Mouse (Mus musculus) forebrain, embryonic 15.5 days (tissue): Measurements from ENCODE around the gene Ppil6. TPM values are rescaled to one million over a fixed set of nuclear protein-coding genes. Genes with fewer than 3 reads are reported as not detected.

Source experiments
- ATAC-seq: fragments of 200-750 bp; cut with Nextera tagmentation; replicated peaks from 2 replicates; pipeline ENCODE4 v1.8.0; 2017; ENCODE audit warnings: mild to moderate bottlenecking, moderate TSS enrichment, moderate library complexity
- H3K27ac ChIP-seq: fragments of 300-500 bp; sonication (generic); replicated peaks from 2 replicates; pipeline ENCODE4 v1.5.1; 2015; ENCODE audit warnings: mild to moderate bottlenecking, inconsistent platforms
- H3K27me3 ChIP-seq: fragments of 300-500 bp; sonication (generic); 2 replicates; pipeline ENCODE4 v1.6.1; 2015; ENCODE audit warnings: inconsistent platforms
- H3K36me3 ChIP-seq: fragments of 300-500 bp; sonication (generic); 2 replicates; pipeline ENCODE4 v1.6.1; 2015; ENCODE audit warnings: mild to moderate bottlenecking, inconsistent platforms
- H3K4me1 ChIP-seq: fragments of 300-500 bp; sonication (generic); 2 replicates; pipeline ENCODE4 v1.6.1; 2015; ENCODE audit warnings: inconsistent platforms
- H3K4me2 ChIP-seq: fragments of 300-500 bp; sonication (generic); replicated peaks from 2 replicates; pipeline ENCODE4 v1.6.1; 2015; ENCODE audit warnings: mild to moderate bottlenecking, inconsistent platforms
- H3K4me3 ChIP-seq: fragments of 300-500 bp; sonication (generic); 2 replicates; pipeline ENCODE4 v1.5.1; 2015; ENCODE audit warnings: mild to moderate bottlenecking, inconsistent platforms
- H3K9ac ChIP-seq: fragments of 300-500 bp; sonication (generic); replicated peaks from 2 replicates; pipeline ENCODE4 v1.6.1; 2015; ENCODE audit warnings: mild to moderate bottlenecking, inconsistent platforms
- H3K9me3 ChIP-seq: fragments of 300-500 bp; sonication (generic); 2 replicates; pipeline ENCODE4 v1.6.1; 2016; ENCODE audit warnings: inconsistent platforms
- WGBS: fragments of 180-500 bp; shearing (Covaris S2); methylation state at CpG from one replicate; pipeline ENCODE4 v1.1.7; 2015; ENCODE audit warnings: mixed read lengths; 5-methylcytosine and 5-hydroxymethylcytosine counted together
- polyA plus RNA-seq: library from polyadenylated mRNA; unstranded; fragments of >200 nt; fragmentation: Nextera tagmentation; extraction: Ambion mirVana; gene quantifications from 2 replicates; pipeline ENCODE4 v1.2.1, GENCODE M21; 2015

The Ppil6 gene
- polyA plus RNA-seq, 1 experiment from 2014 or later: 3.3 TPM

DNA sequence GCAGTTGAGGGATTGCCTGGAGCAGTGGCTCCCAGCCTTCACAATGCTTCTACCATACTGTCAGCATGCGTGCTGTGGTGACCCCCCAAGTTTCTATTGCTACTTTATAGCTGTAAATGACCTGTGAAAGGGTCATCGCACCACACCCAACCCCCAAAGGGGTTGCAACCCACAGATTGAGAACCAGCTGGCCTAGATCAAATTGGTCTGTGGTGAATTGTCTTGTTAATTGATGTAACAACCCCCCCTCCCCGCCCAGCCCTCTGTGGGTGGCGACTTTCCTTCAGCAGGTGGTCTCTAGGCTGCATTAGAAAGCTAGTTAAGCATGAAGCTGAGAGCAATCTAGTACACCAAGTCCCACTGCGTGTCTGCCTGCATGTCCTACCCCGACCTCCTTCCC is 22.9 kb upstream of the Ppil6 start:
- 36% methylated on average over 6 of the region's 6 CpGs for WGBS
- H3K27ac ChIP-seq: no peak overlapping the region
- no peaks in the 10 kb centered on the region for H3K27me3 ChIP-seq
- H3K36me3 ChIP-seq: peaks cover 28% of the 10 kb centered on the region
- no peaks in the 10 kb centered on the region for H3K9me3 ChIP-seq
- H3K9ac ChIP-seq: no peak overlapping the region
- H3K4me2 ChIP-seq: no peak overlapping the region
- H3K4me3 ChIP-seq: no peak overlapping the region
- no peak for ATAC-seq
- no peaks in the 10 kb centered on the region for H3K4me1 ChIP-seq

DNA sequence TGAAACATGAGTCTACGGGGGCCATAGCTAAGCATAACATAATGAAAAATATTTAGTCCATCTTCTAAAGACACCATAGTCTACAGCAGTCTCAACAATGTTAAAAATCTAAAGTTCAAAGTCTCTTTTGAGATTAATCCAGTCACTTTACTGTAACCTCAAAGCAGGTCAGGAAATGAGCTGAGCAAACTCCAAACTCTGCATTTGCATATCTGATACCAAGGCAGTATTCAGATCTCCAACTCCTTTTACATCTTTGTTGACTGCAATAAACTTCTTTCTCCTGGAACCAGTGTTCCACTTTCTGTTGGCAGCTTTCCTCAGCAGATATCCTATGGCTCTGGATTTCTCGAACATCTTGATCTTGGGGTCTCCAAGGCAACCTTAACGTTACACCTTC is 19.5 kb upstream of the Ppil6 start:
- Histone ChIP-seq H3K27ac (no peak overlapping the region), H3K27me3 (no peaks in the 10 kb centered on the region), H3K36me3 (peaks cover 7% of the 10 kb centered on the region), H3K4me3 (no peak overlapping the region), H3K9ac (no peak overlapping the region), H3K4me2 (no peak overlapping the region), H3K4me1 (peaks cover under 1% of the 10 kb centered on the region; the same call in 1 of the 2 replicates), H3K9me3 (no peaks in the 10 kb centered on the region)
- ATAC-seq: no peak
- WGBS: 89% methylated on average over 3 of the region's 3 CpGs

DNA sequence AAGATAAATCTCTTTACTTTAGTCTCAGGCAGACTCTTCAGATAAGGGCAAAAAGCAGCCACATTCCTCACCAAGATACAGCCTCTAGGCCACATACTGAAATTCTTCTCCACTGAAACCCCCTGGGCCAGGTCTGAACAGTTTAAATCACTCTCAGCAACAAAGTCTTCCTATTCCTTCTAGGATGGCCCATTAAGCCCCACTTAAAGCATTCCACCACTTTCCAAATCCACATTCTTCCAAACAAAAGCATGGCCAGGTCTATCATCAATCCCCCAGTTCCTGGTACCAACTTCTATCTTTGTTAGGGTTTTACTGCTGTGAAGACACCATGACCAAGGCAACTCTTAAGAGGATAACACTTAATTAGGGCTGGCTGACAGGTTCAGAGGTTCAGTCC is 17.7 kb upstream of the Ppil6 start:
- Histone ChIP-seq H3K27ac (no peak overlapping the region), H3K4me1 (peaks cover 16% of the 10 kb centered on the region), H3K27me3 (no peaks in the 10 kb centered on the region), H3K4me2 (no peak overlapping the region), H3K9ac (no peak overlapping the region), H3K36me3 (peaks cover 4% of the 10 kb centered on the region; the same call in 1 of the 2 replicates), H3K4me3 (no peak overlapping the region), H3K9me3 (no peaks in the 10 kb centered on the region)
- no peak for ATAC-seq

DNA sequence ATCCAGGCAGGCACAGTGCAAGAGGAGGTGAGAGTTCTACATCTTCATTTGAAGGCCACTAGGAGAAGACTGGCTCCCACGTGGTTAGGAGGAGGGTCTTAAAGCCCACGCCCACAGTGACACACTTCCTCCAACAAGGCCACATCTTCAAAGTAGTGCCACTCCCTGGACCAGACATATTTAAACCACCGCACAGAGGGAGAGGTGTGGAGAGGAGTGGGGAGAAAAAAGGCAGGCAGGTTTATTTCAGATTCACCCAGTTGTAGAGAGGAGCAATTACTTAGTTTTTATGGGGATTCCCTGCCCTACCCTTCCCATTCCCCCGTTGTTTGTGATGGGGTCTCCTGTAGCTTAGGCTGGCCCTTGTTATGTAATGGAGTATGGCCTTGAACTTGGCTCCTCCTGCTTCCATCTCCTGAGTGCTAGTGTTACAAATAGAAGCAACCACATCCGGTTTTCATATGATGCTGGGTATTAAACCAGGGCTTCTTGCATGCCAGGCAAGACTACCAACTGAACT is 17.2 kb upstream of the Ppil6 start:
- peaks cover 21% of the 10 kb centered on the region for H3K4me1 ChIP-seq
- no peaks in the 10 kb centered on the region for H3K9me3 ChIP-seq
- 79% methylated on average over 5 of the region's 5 CpGs for WGBS
- H3K36me3 ChIP-seq: peaks cover 2% of the 10 kb centered on the region; the same call in 1 of the 2 replicates
- no peak overlapping the region for H3K4me2 ChIP-seq
- H3K9ac ChIP-seq: no peak overlapping the region
- no peak for ATAC-seq
- no peak overlapping the region for H3K4me3 ChIP-seq
- no peak overlapping the region for H3K27ac ChIP-seq
- no peaks in the 10 kb centered on the region for H3K27me3 ChIP-seq

DNA sequence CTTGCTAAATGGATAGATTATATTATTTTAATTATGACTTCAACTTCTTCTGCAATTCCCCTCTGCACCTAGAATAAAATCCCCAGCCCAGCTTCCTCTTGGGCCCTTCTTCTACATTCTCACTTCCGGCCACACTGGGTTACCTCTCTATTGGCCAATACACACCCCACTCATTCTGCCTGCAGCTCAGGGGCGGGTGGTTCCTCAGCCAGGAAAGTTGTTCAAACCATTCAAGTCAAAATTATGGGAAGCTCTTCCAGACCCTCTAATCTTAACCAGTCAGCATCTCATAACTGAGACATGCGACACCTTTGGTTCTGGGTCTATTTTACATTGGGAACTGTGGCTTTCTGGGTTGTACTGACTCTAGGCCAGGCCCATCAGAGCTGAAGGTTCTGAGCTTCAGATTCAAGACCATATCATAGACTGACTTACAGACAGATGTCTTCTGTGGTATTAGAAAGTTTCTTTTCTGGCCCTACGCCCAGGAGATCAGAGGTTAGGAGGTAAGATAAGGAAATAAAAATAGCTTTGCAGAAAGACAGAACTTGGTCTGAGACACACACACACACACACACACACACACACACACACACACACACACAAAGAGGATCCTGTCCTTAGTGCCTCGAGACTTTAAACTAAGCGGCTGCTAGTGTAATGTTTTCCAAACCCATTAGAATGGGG is 16.3 kb upstream of the Ppil6 start:
- no peak overlapping the region for H3K4me2 ChIP-seq
- WGBS: 85% methylated on average over 6 of the region's 6 CpGs

DNA sequence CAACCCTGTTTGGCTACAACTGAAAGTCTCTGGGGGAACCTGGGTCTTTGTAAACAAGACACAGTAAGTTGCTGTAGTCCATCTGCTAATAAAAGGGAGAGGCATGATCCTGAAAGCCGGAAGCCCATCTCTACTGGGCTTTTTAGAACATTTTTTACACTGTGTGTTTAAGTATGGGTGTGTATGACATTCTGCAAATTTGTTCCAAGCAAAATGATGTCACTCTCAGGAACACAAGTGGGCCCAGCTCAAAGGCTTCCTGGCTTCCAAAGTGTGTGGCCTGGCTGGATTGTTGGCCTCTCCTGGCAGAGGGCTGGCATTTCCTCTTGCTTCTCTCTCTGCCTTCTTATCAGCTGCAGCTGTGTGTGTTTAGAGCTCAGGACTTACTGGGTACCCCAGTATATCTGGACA is 15.3 kb upstream of the Ppil6 start:
- H3K9ac ChIP-seq: no peak overlapping the region
- H3K36me3 ChIP-seq: no peaks in the 10 kb centered on the region
- H3K27ac ChIP-seq: no peak overlapping the region
- ATAC-seq: no peak
- WGBS: 82% methylated on average over 1 of the region's 1 CpGs
- H3K4me3 ChIP-seq: no peak overlapping the region
- no peak overlapping the region for H3K4me2 ChIP-seq
- no peaks in the 10 kb centered on the region for H3K27me3 ChIP-seq
- peaks cover 21% of the 10 kb centered on the region for H3K4me1 ChIP-seq
- no peaks in the 10 kb centered on the region for H3K9me3 ChIP-seq

More for the DNA sequence above, 16.3 kb upstream of the Ppil6 start:
- Histone ChIP-seq H3K4me3 (no peak overlapping the region), H3K36me3 (no peaks in the 10 kb centered on the region), H3K27me3 (no peaks in the 10 kb centered on the region), H3K27ac (no peak overlapping the region), H3K4me1 (peaks cover 21% of the 10 kb centered on the region), H3K9ac (no peak overlapping the region), H3K9me3 (no peaks in the 10 kb centered on the region)
- ATAC-seq: no peak

DNA sequence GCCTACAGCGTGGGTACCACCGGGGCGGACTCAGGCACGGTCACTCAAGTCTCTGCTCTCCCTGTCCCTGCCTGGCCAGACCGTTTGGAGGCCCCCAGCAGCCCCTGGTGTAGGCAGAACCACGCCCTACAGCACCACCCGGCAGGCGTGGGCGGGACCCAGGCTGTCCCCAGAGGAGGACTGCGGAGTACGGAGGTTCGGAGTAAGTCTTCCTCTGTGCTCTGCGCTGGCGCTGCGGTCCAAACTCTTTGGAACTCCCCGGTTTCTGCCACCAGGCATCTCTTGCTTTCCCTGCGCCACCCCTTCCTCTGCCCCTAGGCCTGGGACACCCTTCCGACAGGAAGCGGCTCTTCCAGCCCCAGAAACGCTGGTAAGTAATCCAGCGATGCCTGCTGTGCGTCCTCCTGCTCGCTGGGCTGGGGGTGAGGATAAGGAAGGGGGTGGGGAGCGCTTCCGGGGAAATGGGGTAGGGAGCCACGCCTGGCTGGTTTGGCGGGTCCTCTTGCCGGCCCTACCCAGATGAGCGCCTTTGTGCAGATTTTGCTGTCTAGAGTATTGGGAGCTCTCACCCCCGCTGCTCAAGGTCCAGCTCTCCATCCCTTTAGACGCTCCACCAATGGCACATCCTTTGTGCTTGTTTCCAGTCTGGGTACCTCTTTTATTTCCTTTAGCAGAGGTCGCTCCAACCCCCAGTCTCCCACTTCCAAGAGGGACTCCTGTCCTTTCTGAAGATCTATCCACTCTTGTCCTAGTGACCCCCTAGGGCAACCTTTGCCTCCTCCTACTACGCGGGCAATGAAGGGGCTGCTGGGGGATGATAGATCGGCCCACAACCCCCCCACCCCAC is 13.8 kb upstream of the Ppil6 start, which contains the start of gene Mical1:
Mical1 (plus strand) TSS at position 144 of the 847 bp plus-strand sequence.
- WGBS: under 1% methylated on average over 35 of the region's 35 CpGs
- H3K27me3 ChIP-seq: no peaks in the 10 kb centered on the region
- H3K9ac ChIP-seq: peak within 1 kb of the TSS; percentile 55
- peaks cover 21% of the 10 kb centered on the region for H3K4me1 ChIP-seq
- peak; percentile 78 for ATAC-seq
- peak within 1 kb of the TSS; percentile 76 for H3K4me2 ChIP-seq
- H3K4me3 ChIP-seq: peak within 1 kb of the TSS; percentile 58
- no peaks in the 10 kb centered on the region; the same call in 1 of the 2 replicates for H3K36me3 ChIP-seq
- no peaks in the 10 kb centered on the region for H3K9me3 ChIP-seq
- peak within 1 kb of the TSS; percentile 80 for H3K27ac ChIP-seq

DNA sequence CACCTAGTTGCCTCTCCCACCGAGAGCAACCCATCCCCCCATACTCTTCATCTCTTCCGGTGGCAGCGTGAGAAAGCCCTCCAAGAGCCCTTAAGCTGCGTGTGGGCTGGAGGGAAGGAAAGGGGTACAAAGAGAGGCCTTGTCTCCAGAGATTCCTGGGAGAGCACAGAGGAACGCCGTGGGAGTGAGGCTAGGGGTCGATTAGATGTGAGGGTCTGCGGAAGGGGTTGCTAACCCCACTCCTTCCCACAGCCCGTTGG is 13.3 kb upstream of the Ppil6 start:
- Histone ChIP-seq H3K27me3 (no peaks in the 10 kb centered on the region), H3K4me2 (peak overlapping the region; percentile 76), H3K9ac (peak overlapping the region; percentile 55), H3K36me3 (peaks cover 1% of the 10 kb centered on the region; the same call in 1 of the 2 replicates), H3K27ac (peak overlapping the region; percentile 80), H3K4me1 (peaks cover 21% of the 10 kb centered on the region), H3K9me3 (no peaks in the 10 kb centered on the region), H3K4me3 (peak overlapping the region; percentile 58)
- 0% methylated on average over 9 of the region's 9 CpGs for WGBS
- ATAC-seq: peak; percentile 32

DNA sequence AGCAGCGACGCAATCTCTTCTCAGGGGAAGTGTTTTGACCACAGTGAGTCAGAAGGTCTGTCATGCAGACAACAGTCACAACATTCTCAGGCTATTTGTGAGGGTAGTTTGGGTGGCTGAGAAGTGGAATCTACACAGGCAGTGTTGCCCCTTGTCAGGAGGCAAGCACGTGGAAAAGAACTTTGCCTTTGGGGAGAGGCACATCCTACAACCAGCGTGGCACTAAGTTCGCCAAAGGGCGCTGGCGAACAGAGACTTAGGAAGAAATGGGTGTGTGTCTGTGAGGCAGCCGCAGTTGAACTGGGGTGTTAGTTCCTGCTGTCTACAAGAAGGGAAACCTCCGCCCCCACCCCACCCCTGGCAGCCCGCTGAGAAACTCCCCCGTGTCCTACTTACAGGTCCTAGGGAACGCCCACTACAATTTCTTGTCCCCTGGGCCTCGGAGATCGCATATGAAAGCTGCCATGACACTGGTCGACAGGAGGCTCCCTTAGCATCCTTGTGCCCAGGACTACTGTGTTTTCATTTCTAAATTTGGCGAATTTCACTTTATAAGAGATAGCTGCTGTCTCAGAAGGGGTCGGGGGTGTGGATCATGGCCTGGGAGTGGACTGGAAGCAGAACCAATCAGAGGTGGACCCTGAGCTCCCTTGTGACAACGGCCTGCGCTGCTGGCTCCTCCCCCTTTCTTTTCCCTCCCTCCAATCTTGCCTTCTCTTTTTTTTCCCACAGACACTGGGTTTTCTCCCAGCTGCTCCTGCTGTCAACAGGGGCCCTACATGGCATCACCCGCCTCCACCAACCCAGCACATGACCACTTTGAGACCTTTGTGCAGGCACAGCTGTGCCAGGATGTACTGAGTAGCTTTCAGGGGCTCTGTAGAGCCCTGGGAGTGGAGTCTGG is 12.7 kb upstream of the Ppil6 start:
- H3K4me1 ChIP-seq: peaks cover 21% of the 10 kb centered on the region
- peaks cover 2% of the 10 kb centered on the region; the same call in 1 of the 2 replicates for H3K36me3 ChIP-seq
- H3K4me3 ChIP-seq: peak overlapping the region; percentile 58
- H3K27ac ChIP-seq: peak overlapping the region; percentile 80
- peak overlapping the region; percentile 76 for H3K4me2 ChIP-seq
- H3K9me3 ChIP-seq: no peaks in the 10 kb centered on the region
- peak; percentile 70 for ATAC-seq
- peak overlapping the region; percentile 55 for H3K9ac ChIP-seq
- WGBS: 2% methylated on average over 20 of the region's 20 CpGs
- no peaks in the 10 kb centered on the region for H3K27me3 ChIP-seq

DNA sequence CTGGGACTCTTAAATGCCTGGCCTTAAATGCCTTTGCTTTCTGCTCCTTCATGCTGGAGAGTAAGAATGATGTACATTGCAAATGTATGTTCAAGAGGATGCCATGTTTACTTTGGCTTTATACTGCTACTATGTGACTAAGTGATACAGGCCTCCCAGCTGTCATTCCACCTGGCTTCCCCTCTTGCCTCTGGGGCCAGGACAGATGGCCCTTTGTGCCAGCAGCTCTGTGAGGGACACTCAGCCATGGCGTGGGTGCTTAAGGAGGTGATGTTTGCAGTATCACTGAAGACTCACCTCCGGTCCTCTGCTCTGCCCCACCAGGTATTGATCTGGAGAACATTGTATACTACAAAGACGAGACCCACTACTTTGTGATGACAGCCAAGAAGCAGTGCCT is 10.3 kb upstream of the Ppil6 start:
- 85% methylated on average over 3 of the region's 3 CpGs for WGBS
- peaks cover 16% of the 10 kb centered on the region for H3K36me3 ChIP-seq
- H3K4me3 ChIP-seq: no peak overlapping the region
- no peaks in the 10 kb centered on the region for H3K9me3 ChIP-seq
- no peak overlapping the region for H3K4me2 ChIP-seq
- peaks cover 21% of the 10 kb centered on the region for H3K4me1 ChIP-seq
- H3K27ac ChIP-seq: no peak overlapping the region
- no peaks in the 10 kb centered on the region for H3K27me3 ChIP-seq
- no peak for ATAC-seq
- H3K9ac ChIP-seq: no peak overlapping the region

DNA sequence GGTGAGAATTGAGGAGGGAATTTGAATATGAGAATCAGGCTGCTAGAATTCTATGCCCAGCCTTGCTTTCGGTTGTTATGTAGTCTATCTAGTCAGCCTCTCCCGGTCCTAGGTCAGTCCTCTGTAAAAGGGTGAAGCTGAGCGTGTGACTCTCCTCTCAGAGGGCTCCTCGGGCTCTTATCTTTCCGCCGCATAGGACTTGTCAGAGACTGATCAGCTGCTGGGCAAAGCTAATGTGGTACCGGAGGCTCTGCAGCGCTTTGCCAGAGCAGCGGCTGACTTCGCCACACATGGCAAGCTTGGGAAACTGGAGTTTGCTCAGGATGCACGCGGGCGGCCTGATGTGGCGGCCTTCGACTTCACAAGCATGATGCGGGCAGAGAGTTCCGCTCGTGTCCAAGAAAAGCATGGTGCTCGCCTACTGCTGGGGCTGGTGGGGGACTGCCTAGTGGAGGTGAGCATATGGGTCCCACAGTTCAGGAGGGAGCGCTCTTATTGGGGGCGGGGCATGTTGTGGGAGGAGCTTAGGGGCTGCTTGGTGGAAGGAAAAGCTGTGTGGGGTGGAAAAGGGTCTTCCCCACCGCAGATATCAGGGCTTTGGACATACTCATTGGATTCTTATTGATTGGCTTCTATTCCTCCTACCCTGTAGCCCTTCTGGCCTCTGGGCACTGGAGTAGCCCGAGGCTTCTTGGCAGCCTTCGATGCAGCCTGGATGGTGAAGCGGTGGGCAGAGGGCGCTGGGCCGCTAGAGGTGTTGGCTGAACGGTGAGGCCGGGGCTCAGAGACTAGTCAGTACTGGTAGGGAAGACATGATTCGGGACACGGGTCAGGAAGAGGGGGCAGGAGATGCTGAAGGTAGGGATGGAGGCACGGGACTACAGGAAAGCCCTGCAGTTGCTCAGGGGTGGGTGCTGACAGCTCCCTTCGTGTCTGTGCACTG is 9.0 kb upstream of the Ppil6 start:
- no peak for ATAC-seq
- 76% methylated on average over 33 of the region's 33 CpGs for WGBS
- peaks cover 16% of the 10 kb centered on the region for H3K4me1 ChIP-seq
- no peak overlapping the region for H3K27ac ChIP-seq
- H3K36me3 ChIP-seq: peaks cover 27% of the 10 kb centered on the region
- H3K4me2 ChIP-seq: no peak overlapping the region
- H3K9me3 ChIP-seq: no peaks in the 10 kb centered on the region
- H3K4me3 ChIP-seq: no peak overlapping the region
- no peaks in the 10 kb centered on the region for H3K27me3 ChIP-seq
- no peak overlapping the region for H3K9ac ChIP-seq
